Mouse (Mus musculus): ENCODE measurements around the gene Cth. TPM values are rescaled to one million over a fixed set of nuclear protein-coding genes. Genes with fewer than 3 reads are reported as not detected.
A peak's percentile ranks its signal among the peaks of the same experiment; 100 is the strongest.

Cth gene
- polyA plus RNA-seq, 1 experiment from 2014 or later = 2.3 TPM

GRCm38 (mm10) chr3:157867836-157868235, 57.0 kb downstream of the Cth start:
- ATAC-seq (ENCODE audit: low FRiP score) = no peak
- 85% methylated on average over 2 of the region's 2 CpGs for WGBS
- Histone ChIP-seq H3K9me3 (replicated peaks) (no peaks in the 10 kb centered on the region), H3K4me1 (no peaks in the 10 kb centered on the region), H3K4me2 (no peak overlapping the region), H3K36me3 (no peaks in the 10 kb centered on the region), H3K27me3 (replicated peaks) (no peaks in the 10 kb centered on the region), H3K9ac (replicated peaks) (no peak overlapping the region), H3K27ac (replicated peaks) (no peak overlapping the region), H3K4me3 (replicated peaks) (no peak overlapping the region)

- no peak overlapping the region for H3K27ac ChIP-seq (replicated peaks)
- WGBS = 44% methylated on average over 4 of the region's 4 CpGs
- no peaks in the 10 kb centered on the region for H3K4me1 ChIP-seq
- H3K9me3 ChIP-seq (replicated peaks) = no peaks in the 10 kb centered on the region
- H3K4me2 ChIP-seq = no peak overlapping the region
- H3K36me3 ChIP-seq = no peaks in the 10 kb centered on the region
- H3K4me3 ChIP-seq (replicated peaks) = no peak overlapping the region
- H3K9ac ChIP-seq (replicated peaks) = no peak overlapping the region
- no peaks in the 10 kb centered on the region for H3K27me3 ChIP-seq (replicated peaks)
- no peak for ATAC-seq (ENCODE audit: low FRiP score)
Measured at GRCm38 (mm10) chr3:157866251-157866650, 58.6 kb downstream of the Cth start.

- WGBS = 89% methylated on average over 2 of the region's 2 CpGs
- no peaks in the 10 kb centered on the region for H3K4me1 ChIP-seq
- no peak for ATAC-seq (ENCODE audit: low FRiP score)
Measured at GRCm38 (mm10) chr3:157865848-157866247, 59.0 kb downstream of the Cth start.

DNA sequence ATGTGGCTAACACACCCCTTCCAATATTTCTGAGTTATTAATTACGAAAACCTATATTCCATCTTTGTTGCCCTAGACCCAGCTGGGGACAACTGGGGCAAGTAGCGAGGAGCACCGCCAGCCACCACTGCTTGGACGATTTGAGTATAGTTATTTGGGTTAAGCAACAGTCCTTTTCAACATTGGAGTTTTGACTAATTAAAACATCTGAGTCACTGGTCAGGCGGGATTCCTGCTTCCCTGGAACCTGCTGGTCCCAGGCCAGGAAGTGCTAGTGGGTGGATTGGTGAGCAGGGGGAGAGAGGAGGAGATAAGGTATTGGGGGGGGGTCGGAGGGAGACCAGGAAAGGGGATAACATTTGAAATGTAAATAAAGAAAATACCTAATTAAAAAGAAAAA, 59.4 kb downstream of the Cth start:
- H3K4me3 ChIP-seq (replicated peaks) = no peak overlapping the region
- no peak overlapping the region for H3K9ac ChIP-seq (replicated peaks)
- H3K27me3 ChIP-seq (replicated peaks) = no peaks in the 10 kb centered on the region
- no peak overlapping the region for H3K4me2 ChIP-seq
- H3K27ac ChIP-seq (replicated peaks) = no peak overlapping the region
- H3K9me3 ChIP-seq (replicated peaks) = no peaks in the 10 kb centered on the region
- WGBS = 87% methylated on average over 6 of the region's 6 CpGs
- no peaks in the 10 kb centered on the region for H3K36me3 ChIP-seq
- no peak for ATAC-seq (ENCODE audit: low FRiP score)
- H3K4me1 ChIP-seq = no peaks in the 10 kb centered on the region

More at GRCm38 (mm10) chr3:157865848-157866247, 59.0 kb downstream of the Cth start:
- H3K27me3 ChIP-seq (replicated peaks) = no peaks in the 10 kb centered on the region
- H3K36me3 ChIP-seq = no peaks in the 10 kb centered on the region
- H3K27ac ChIP-seq (replicated peaks) = no peak overlapping the region
- H3K9ac ChIP-seq (replicated peaks) = no peak overlapping the region
- no peak overlapping the region for H3K4me3 ChIP-seq (replicated peaks)
- H3K9me3 ChIP-seq (replicated peaks) = no peaks in the 10 kb centered on the region
- H3K4me2 ChIP-seq = no peak overlapping the region

DNA sequence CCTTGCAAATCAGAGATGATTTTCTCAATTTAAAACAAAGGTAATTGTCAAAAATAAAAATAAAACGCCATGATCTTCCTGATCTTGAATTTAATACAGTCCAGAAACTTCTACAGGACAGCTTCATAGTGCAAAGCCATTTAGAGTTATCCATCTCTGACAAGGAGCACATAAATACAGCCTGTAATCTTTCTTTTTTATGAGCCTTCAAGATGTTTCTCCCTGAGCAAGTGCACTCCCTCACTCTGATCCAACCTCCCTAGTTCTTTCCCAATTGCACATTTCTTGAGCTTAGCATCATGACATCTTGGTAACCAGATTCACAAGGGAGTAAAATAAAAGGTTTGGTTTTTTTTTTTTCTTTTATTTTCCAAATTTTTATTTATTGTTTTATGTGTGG, 72.1 kb downstream of the Cth start:
- Histone ChIP-seq H3K4me1 (no peaks in the 10 kb centered on the region), H3K36me3 (no peaks in the 10 kb centered on the region), H3K4me2 (no peak overlapping the region), H3K9ac (replicated peaks) (no peak overlapping the region), H3K9me3 (replicated peaks) (no peaks in the 10 kb centered on the region), H3K4me3 (replicated peaks) (no peak overlapping the region), H3K27ac (replicated peaks) (no peak overlapping the region), H3K27me3 (replicated peaks) (no peaks in the 10 kb centered on the region)
- 48% methylated on average over 1 of the region's 1 CpGs for WGBS
- ATAC-seq (ENCODE audit: low FRiP score) = no peak

- 44% methylated on average over 2 of the region's 2 CpGs for WGBS
- no peaks in the 10 kb centered on the region for H3K4me1 ChIP-seq
- H3K27me3 ChIP-seq (replicated peaks) = no peaks in the 10 kb centered on the region
- no peak overlapping the region for H3K4me3 ChIP-seq (replicated peaks)
- H3K9me3 ChIP-seq (replicated peaks) = no peaks in the 10 kb centered on the region
- no peaks in the 10 kb centered on the region for H3K36me3 ChIP-seq
- H3K9ac ChIP-seq (replicated peaks) = no peak overlapping the region
- no peak for ATAC-seq (ENCODE audit: low FRiP score)
- no peak overlapping the region for H3K4me2 ChIP-seq
- no peak overlapping the region for H3K27ac ChIP-seq (replicated peaks)
Measured at GRCm38 (mm10) chr3:157848503-157848902, 76.4 kb downstream of the Cth start.

DNA sequence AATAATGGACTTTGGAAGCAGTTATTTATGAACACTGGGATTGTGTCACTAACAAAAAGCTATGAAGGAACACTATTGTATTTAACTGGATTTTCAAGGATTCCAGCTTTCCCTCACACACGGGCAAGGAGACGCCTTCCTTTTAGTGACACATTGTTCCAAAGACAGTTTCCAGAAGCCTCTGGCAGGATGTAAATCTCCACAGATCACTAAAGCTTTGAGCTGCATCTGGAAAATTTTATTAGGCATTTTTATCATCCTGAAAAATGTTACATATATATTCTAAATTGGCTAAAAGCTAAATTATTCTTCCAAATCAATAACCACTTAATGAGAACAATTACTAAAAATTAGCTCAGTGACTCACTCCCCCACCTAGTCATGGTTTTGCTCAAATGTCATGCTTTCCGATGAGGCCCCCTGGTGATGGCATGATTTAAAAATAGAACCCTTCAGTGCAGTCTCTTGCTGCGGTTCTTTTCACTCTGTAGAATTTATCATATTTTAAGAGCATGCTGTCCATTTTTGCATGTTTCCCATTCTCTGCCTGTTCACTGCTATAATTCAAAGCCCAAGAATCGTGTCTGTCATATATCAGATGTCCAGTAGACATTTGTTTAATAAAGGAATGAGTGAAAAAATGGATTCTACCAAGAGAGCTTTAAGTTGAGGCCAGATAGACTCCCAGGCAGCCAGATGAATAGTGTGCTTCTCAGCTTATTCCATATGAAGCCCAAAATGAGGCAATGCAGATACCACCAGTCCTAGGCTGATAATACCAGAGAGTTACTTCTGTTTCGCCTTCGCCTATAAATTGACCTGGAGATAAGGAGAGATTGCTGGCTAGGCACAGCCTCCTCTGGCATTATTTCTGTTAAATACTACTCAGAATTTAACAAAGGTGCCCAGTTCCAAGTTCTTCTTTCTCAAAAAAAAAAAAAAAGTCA, 77.3 kb downstream of the Cth start:
- no peak overlapping the region for H3K4me3 ChIP-seq (replicated peaks)
- H3K9ac ChIP-seq (replicated peaks) = no peak overlapping the region
- 62% methylated on average over 7 of the region's 7 CpGs for WGBS
- H3K4me1 ChIP-seq = no peaks in the 10 kb centered on the region
- H3K27me3 ChIP-seq (replicated peaks) = no peaks in the 10 kb centered on the region
- H3K27ac ChIP-seq (replicated peaks) = no peak overlapping the region
- no peaks in the 10 kb centered on the region for H3K9me3 ChIP-seq (replicated peaks)
- ATAC-seq (ENCODE audit: low FRiP score) = peak; percentile 31; the same call in 1 of the 2 replicates
- no peaks in the 10 kb centered on the region for H3K36me3 ChIP-seq
- H3K4me2 ChIP-seq = no peak overlapping the region

Other genes with a start within 250 kb of the Cth start
- gene Ankrd13c, start 22.2 kb upstream of the Cth start, polyA plus RNA-seq (2015; fragmentation: Nextera tagmentation; extraction: Ambion mirVana) = 27.8 and 29.7 TPM in 2 replicates
- 228 and 246 TPM in 2 replicates for gene Srsf11, start 111.6 kb upstream of the Cth start, polyA plus RNA-seq (2015; fragmentation: Nextera tagmentation; extraction: Ambion mirVana)
- 43.0 and 45.1 TPM in 2 replicates for gene Lrrc40, start 111.6 kb upstream of the Cth start, polyA plus RNA-seq (2015; fragmentation: Nextera tagmentation; extraction: Ambion mirVana)

Data from neural tube, embryonic 15.5 days (tissue).